Mouse (Mus musculus): ENCODE measurements around the gene Bet1l. TPM values are rescaled to one million over a fixed set of nuclear protein-coding genes. Genes with fewer than 3 reads are reported as not detected.

Bet1l gene
- polyA plus RNA-seq, 1 experiment = 49.2 TPM

DNA sequence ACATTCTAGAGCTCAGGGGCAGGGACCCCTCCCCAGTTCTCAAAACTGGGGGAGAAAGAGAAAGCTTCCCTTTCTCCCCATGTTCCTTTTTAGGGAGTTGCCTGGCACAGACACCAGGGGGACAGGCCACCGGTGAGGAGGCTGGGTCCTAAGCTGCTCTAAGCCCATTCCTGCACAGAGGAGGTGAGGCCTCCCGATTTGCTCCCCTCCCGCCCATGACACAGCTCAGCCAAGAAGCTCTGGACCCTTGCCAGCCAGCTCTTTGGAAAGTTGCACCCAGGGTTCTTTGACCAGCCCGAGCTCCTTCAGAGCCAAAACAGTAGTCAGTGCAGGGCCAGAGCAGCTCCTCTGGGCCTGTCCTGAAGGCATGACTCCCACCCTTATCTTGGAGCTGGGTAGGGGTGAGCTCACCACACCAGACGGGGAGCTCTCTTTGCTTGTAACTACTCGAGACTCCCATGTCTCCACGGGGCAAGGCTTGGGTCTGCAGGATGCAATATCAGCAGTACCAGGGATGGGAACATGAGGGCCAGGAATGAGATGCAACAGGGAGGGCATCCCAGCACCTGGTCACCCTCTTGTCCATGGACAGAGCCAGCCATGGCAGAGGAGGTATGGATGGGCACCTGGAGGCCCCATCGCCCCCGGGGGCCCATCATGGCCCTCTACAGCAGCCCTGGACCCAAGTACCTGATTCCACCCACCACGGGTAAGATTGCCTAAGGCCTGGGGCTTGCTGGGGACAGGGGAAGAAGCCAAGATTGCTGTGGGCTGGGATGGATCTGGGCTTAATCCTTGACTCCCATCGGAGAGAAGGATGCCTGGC lies 9.4 kb downstream of the Bet1l start, which contains the start of gene Odf3:
Gene Odf3, plus strand, starts transcription at position 51 of the 826 bp plus-strand sequence.
- H3K27ac ChIP-seq (replicated peaks; ENCODE audit: low read depth, low read length) = no peak within 1 kb of the TSS
- no peak within 1 kb of the TSS for H3K4me3 ChIP-seq (ENCODE audit: insufficient read depth, low read depth, low read length)

DNA sequence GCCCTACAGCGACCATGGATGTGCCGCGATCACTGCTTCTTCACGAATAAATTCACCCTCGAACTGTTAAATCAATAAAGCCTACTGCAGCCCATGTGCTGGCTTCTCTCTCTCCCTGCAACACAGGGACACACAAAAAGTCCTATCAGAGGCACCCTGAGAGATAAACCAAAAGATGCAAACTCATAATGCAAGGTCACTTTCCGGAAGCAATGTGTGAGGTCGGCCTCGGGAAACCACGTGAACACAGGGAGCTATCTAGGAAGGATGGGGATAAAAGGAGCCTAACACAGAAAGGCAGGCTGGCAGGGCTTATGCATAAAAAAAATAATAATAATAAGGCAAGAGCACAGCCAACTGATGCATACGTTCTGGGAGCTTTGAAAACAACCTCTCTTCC lies 10.7 kb downstream of the Bet1l start:
- no peak overlapping the region for H3K27ac ChIP-seq (replicated peaks; ENCODE audit: low read depth, low read length)
- H3K4me3 ChIP-seq (ENCODE audit: insufficient read depth, low read depth, low read length) = no peak overlapping the region
- no peaks in the 10 kb centered on the region for H3K4me1 ChIP-seq (ENCODE audit: control insufficient read depth, insufficient read depth, insufficient read length, low read length)

More for the DNA sequence above, 9.4 kb downstream of the Bet1l start, which contains the start of gene Odf3:
- H3K4me1 ChIP-seq (ENCODE audit: control insufficient read depth, insufficient read depth, insufficient read length, low read length) = 0 out of 2 replicates have a peak, but pooled peaks cover under 1% of the 10 kb centered on the region

DNA sequence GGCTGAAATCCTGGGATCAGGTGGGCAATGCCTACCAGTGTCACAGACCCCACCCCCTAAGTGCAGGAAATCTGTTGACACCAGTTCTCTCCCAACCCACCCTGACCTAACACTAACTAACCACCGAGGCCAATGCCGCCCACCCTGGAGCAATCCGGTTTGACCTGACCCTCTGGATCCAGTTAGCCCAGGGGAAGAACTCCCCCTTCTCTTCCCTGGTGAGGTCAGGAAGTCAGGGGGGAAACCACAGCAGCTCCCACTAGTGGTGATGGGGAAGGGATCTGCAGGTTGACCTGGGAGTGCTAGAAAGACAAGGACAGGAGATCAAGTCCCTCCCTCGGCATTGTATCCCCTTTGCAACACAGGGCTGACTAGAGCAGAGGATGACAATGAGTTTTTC lies 11.7 kb downstream of the Bet1l start:
- H3K4me1 ChIP-seq (ENCODE audit: control insufficient read depth, insufficient read depth, insufficient read length, low read length) = no peaks in the 10 kb centered on the region
- H3K4me3 ChIP-seq (ENCODE audit: insufficient read depth, low read depth, low read length) = no peak overlapping the region

DNA sequence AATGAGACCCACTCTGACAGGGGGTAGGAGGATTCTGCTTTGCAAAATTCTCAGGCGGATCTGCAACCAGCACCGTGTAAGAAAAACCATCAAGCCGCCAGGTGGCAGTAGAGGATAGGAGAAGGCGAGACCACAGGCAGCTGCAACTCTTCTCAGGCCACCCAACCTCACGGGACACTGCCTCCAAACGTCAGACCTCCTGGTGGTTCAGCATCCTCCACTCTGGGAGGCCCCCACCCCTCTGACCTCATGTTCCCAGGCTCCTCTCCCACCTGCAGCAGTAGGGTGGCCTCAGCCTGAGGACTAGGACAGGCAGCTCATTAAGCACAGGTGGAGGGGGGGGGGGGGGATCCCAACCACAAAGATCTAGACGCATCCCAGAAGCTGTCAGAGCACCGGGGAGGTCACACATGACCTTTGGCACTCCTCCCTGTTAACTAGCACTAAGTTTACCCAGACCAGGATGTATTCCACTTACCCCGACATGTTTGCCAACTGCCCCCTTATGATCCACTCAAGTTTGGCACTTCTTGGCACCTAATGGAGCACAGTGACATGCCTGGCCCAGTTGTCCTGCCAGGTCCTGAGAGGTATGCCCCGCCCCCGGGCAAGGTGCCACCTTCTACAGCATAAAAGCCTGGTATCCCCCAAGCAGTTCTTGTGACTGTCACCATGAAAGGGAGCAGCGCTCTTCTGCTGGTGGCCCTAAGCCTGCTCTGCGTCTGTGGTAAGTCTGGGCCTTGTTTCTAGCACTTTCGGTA lies 12.3 kb downstream of the Bet1l start, which contains the start of gene Scgb1c1:
Gene Scgb1c1, plus strand, starts transcription at position 643 of the 761 bp plus-strand sequence.
- H3K27ac ChIP-seq (replicated peaks; ENCODE audit: low read depth, low read length) = no peak within 1 kb of the TSS
- H3K4me3 ChIP-seq (ENCODE audit: insufficient read depth, low read depth, low read length) = no peak within 1 kb of the TSS
- H3K4me1 ChIP-seq (ENCODE audit: control insufficient read depth, insufficient read depth, insufficient read length, low read length) = no peaks in the 10 kb centered on the region

More for the DNA sequence above, 11.7 kb downstream of the Bet1l start:
- no peak overlapping the region for H3K27ac ChIP-seq (replicated peaks; ENCODE audit: low read depth, low read length)

DNA sequence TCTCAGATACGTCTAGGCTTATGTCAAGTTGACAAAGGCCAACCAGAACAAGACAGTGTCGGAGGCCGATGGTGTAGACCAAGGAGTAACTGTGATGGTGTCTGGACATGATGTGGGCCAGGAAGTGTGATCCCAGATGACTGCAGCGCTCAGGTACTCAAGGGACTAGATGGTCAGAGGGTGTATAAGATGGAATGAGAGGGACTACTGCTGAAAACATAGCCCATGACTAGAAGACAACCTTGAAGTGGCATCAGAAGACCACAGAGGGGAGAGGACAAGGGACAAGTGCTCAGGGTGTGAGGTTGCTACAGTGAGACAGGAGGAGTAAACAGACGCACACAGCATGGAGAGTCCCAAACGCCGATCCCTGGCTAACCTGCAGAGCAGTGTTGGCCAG lies 13.6 kb downstream of the Bet1l start:
- H3K4me3 ChIP-seq (ENCODE audit: insufficient read depth, low read depth, low read length) = no peak overlapping the region
- no peak overlapping the region for H3K27ac ChIP-seq (replicated peaks; ENCODE audit: low read depth, low read length)
- no peaks in the 10 kb centered on the region for H3K4me1 ChIP-seq (ENCODE audit: control insufficient read depth, insufficient read depth, insufficient read length, low read length)

DNA sequence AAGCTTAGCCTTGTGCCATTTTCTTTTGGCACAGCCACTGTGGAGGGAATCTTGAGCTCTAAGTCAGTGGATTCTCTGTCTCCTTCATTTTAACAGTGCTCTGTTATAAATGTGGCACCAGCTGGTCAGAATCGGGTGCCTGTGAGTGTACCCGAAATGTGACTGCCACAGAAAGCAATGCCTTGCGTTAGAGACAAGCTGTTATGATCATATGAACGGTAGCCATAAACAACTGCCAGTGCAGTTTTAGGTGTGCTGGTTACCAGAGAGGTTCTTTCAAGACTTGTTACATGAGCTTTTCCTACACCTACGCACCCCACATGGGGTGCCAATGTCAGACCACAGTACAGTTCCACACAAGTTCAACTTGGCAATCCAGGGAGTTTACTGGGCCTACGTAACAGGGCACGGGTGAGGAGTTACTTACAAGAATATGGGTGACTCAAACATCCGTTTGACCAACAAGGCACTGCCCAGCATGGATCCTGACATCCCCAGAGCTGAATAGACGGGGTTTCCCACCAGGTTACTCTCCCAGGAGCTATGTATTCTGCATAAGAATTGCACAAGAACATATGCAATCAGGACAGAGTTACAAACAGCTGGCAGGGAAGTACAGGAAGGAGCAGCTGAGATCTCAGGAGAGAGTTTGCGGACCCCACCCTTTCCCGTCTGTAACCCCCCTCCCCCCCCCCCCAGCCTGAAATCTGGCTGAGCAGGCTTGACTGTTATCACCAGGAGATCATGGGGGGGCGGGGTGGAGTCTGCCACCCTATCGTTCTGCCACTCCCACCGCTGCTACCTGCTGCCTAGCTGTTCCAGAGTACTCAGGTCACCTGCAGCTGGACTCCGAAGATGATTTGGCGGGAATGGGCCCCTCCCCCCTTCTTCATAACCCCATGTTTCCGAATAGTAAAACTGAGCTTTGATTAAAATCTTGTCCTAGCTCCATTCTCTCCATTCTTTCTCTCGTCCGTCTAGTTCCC lies 16.3 kb downstream of the Bet1l start:
- no peaks in the 10 kb centered on the region for H3K4me1 ChIP-seq (ENCODE audit: control insufficient read depth, insufficient read depth, insufficient read length, low read length)
- no peak overlapping the region for H3K4me3 ChIP-seq (ENCODE audit: insufficient read depth, low read depth, low read length)
- no peak overlapping the region for H3K27ac ChIP-seq (replicated peaks; ENCODE audit: low read depth, low read length)

DNA sequence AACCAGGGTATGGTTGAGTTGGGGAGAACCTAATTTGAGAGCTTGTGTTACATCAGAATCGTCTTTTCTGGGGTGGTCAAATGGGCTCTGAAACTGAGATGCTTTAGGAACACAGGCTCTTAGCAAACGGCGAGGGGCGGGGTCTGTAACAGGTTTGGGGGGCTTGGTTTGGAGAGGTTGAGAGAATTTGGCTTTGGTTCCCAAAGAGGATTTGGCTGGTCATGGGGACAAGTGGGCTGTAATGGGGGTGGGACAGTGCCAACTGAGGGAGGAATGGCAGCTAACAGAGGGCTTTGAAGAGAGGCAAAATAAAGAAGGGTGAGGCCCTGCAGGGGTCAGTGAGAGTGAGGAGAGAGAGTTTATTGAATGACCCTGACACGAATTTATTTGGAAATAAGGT lies 17.8 kb downstream of the Bet1l start:
- Histone ChIP-seq H3K27ac (replicated peaks; ENCODE audit: low read depth, low read length) (no peak overlapping the region), H3K4me1 (ENCODE audit: control insufficient read depth, insufficient read depth, insufficient read length, low read length) (no peaks in the 10 kb centered on the region), H3K4me3 (ENCODE audit: insufficient read depth, low read depth, low read length) (no peak overlapping the region)

DNA sequence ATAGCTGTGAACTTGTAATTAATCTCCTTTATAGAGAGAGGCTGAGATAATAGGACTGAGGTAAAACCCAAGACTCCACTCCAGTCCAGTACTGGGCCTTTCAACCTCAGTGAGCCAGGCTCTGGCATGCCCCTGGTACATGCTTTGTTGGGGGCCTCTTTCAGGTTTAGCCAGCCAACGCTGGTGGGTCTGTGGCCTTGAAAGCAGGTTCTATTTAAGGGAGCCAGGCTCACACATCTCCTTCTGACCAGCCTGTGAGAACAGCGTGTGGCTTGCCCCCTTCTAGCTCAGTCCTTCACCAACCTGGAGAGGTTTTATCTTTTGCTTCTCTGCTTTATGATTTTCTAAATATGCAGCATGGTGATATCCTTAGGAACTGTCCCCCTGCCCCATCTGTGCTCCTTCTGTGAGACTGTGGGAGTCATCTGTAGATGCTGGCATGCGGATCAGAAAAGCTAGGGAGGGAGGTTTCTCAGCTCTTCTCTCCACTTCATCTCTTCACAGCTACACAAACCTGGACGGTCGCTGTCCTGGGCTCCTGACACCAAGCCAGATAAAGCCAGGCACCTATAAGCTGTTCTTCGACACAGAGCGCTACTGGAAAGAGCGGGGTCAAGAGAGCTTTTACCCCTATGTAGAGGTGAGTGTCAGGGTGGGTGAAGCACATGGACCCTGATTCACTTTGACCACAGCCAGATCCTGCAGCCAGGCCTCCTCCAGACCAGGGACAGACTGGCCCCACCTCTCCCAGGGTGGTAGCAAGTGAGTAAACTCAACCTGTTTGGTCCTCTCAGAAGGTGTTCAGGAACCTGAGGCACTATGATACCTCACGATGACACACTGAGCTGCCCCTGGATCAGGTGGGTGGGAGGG lies 20.9 kb downstream of the Bet1l start:
- H3K4me1 ChIP-seq (ENCODE audit: control insufficient read depth, insufficient read depth, insufficient read length, low read length) = no peaks in the 10 kb centered on the region
- H3K4me3 ChIP-seq (ENCODE audit: insufficient read depth, low read depth, low read length) = no peak overlapping the region
- H3K27ac ChIP-seq (replicated peaks; ENCODE audit: low read depth, low read length) = no peak overlapping the region

DNA sequence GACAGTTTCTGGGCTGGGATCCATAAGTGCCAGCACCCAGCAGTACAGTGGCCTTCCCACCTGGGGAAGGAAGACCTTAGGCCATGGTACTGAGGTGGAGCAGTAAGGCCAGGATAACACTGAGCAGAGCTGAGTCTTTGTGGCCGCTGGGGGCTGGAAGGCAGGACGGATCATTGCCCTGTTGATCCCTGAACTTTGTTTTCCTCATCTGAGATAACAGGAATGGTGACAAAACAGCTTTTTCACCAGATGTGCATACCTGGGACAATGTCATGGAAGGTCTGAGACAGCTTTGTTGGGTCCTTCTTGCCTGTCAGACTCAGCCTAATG lies 21.7 kb downstream of the Bet1l start:
- H3K4me3 ChIP-seq (ENCODE audit: insufficient read depth, low read depth, low read length) = no peak overlapping the region
- H3K27ac ChIP-seq (replicated peaks; ENCODE audit: low read depth, low read length) = no peak overlapping the region
- H3K4me1 ChIP-seq (ENCODE audit: control insufficient read depth, insufficient read depth, insufficient read length, low read length) = no peaks in the 10 kb centered on the region

DNA sequence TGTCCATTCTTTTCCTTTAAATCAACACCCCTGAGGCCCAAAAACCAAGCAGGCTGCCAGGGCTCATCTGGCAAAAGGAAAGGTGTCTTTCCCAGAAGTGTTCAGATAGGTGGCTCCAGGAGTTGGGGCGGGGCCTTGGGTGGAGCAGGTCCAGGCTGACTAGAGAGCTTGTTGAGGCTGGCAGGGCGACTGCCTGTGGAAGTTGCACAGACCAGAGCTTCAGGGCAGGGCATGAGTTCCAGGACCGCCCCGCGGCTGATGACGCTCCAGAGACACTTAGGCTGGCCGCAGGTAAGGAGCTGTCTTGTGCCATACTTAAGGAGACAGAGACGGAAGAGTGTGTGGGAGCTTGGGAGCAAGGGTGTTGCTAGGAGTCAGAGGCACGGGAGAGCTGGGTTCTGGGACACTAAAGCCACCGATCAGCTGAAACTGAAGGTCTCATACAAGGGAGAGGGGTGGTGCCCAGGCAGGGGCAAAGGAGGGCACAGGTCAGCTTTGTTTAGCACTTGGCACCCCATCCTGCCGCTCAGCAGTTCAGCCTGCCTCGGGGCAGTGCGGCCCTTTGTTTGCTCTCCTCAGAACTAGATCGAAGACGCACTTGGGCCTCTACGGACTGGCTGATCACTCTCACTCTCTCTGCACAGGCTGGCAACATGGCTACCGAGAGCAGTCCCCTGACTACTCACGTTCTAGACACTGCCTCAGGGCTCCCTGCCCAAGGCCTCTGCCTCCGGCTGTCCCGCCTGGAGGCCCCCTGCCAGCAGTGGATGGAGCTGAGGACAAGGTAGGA lies 22.2 kb downstream of the Bet1l start, which contains the start of gene Urah:
Gene Urah, plus strand, starts transcription at position 51 of the 790 bp plus-strand sequence.
- no peak within 1 kb of the TSS for H3K27ac ChIP-seq (replicated peaks; ENCODE audit: low read depth, low read length)
- no peak within 1 kb of the TSS for H3K4me3 ChIP-seq (ENCODE audit: insufficient read depth, low read depth, low read length)

DNA sequence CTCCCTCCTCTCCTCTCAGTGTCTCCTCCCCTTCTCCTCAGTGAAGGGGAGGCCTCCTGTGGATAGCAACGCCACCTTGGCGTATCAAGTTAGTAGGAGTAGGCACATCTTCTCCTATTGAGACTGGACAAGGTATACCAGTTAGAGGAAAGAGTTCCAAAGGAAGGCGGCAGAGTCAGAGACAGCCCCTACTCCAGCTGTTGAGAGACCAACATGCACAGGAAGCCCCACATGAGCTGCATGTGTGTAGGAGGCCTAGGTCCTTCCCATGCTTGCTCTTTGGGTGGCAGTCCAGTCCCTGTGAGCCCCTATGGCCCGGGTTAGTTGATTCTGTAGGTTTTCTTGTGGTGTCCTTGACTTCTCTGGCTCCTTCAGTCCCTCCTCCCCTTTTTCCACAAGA lies 24.0 kb downstream of the Bet1l start:
- H3K27ac ChIP-seq (replicated peaks; ENCODE audit: low read depth, low read length) = no peak overlapping the region
- no peaks in the 10 kb centered on the region for H3K4me1 ChIP-seq (ENCODE audit: control insufficient read depth, insufficient read depth, insufficient read length, low read length)
- no peak overlapping the region for H3K4me3 ChIP-seq (ENCODE audit: insufficient read depth, low read depth, low read length)

More for the DNA sequence above, 22.2 kb downstream of the Bet1l start, which contains the start of gene Urah:
- no peaks in the 10 kb centered on the region for H3K4me1 ChIP-seq (ENCODE audit: control insufficient read depth, insufficient read depth, insufficient read length, low read length)

DNA sequence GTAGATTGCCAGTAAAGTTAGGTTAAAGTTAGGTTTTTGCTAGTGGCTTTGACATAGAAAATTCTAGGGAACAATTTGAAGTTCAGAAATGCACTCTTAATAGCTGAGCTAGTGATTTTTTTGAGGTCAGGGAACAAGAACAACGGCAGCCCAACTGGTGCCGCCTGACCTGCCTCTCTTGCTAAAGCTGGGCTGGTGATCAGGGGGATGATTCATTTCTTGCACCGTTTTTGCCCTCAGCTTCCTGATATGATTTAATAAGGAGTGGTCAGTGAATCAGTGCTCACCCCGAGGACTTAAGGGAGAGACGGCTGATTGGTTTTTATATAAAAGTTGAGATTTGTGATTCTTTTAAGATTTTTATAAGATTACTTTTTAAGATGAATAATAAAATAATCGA lies 25.9 kb downstream of the Bet1l start:
- H3K4me3 ChIP-seq (ENCODE audit: insufficient read depth, low read depth, low read length) = no peak overlapping the region
- H3K4me1 ChIP-seq (ENCODE audit: control insufficient read depth, insufficient read depth, insufficient read length, low read length) = no peaks in the 10 kb centered on the region
- no peak overlapping the region for H3K27ac ChIP-seq (replicated peaks; ENCODE audit: low read depth, low read length)

DNA sequence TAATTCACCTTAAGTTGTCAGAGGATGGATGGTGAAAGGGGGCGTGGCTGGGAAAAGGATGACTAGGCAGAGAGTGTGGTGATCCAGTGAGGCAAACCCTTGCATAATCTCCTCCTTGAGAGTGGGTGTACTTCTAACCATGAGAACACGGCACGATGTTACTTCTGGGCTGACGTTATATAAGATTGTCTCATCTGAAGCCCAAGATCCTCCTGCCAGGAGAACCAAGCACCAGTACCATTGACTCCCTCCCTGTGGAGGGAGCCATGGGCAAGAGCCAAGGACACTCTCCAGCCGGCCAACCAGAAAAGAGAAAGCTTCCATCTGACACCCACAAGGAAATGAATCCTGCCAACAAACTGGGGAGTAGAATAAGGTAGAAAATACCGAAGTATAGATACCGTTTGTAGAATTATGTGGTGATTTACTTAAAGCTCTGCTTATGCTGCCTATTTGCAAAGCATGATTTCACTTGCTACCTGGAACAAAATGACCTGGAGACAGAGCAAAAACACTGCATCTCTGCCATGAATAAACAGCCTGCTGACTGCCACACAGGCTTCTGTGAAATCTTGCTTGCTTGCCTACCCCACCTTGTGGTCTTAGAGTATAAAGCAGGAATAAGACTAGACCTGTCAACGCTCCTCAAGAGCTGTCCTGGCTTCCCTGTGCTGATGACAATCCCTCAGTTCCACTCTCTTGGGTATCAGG lies 29.1 kb downstream of the Bet1l start:
- no peak overlapping the region for H3K4me3 ChIP-seq (ENCODE audit: insufficient read depth, low read depth, low read length)
- no peaks in the 10 kb centered on the region for H3K4me1 ChIP-seq (ENCODE audit: control insufficient read depth, insufficient read depth, insufficient read length, low read length)
- H3K27ac ChIP-seq (replicated peaks; ENCODE audit: low read depth, low read length) = no peak overlapping the region

All from brown adipose tissue, adult 24 weeks (tissue).